Mouse (Mus musculus) ovary, postnatal 36 days (tissue): Measurements from ENCODE around the gene Islr.
"Not testable (repeated sequence)": the region's sequence is repeated elsewhere in the genome, so short reads cannot be mapped to it uniquely, and the experiment has no call there.

ENCODE experiments used
- DNase-seq: peaks from one replicate; pipeline ENCODE4 v3.0.0; 2022; ENCODE audit warnings: low spot score, mixed read lengths

The Islr gene

GRCm38 (mm10) chr9:58203516-58204447, at the start of gene Islr, which contains the start of gene Islr2:
TSS of gene Islr (minus strand) at chr9:58204306.
TSS of gene Islr2 (minus strand) at chr9:58204319.
- peak; percentile 65 for DNase-seq

- not testable (repeated sequence) for DNase-seq
Measured at GRCm38 (mm10) chr9:58253805-58254122, 49.7 kb upstream of the Islr start.

GRCm38 (mm10) chr9:58253033-58253804, 49.1 kb upstream of the Islr start, which contains the start of gene Stoml1:
TSS of gene Stoml1 (plus strand) at chr9:58253164.
- peak; percentile 93 for DNase-seq

- DNase-seq, result not testable (repeated sequence)
Measured at GRCm38 (mm10) chr9:58250730-58251129, 46.6 kb upstream of the Islr start.

- DNase-seq, result no peak
Measured at GRCm38 (mm10) chr9:58250322-58250721, 46.2 kb upstream of the Islr start.

- DNase-seq, result peak; percentile 74
Measured at GRCm38 (mm10) chr9:58249592-58250192, 45.6 kb upstream of the Islr start, which contains the start of gene Pml. TSS of gene Pml (minus strand) at chr9:58249786.

- DNase-seq, result no peak
Measured at GRCm38 (mm10) chr9:58248746-58249413, 44.8 kb upstream of the Islr start.

- peak; percentile 81 for DNase-seq
Measured at GRCm38 (mm10) chr9:58247064-58247759, 43.1 kb upstream of the Islr start.

- DNase-seq, result no peak
Measured at GRCm38 (mm10) chr9:58246083-58246591, 42.0 kb upstream of the Islr start.

GRCm38 (mm10) chr9:58243696-58244095, 39.6 kb upstream of the Islr start:
- no peak for DNase-seq

- no peak for DNase-seq
Measured at GRCm38 (mm10) chr9:58242696-58243095, 38.6 kb upstream of the Islr start.

GRCm38 (mm10) chr9:58241780-58242485, 37.8 kb upstream of the Islr start:
- peak; percentile 58 for DNase-seq

- DNase-seq, result no peak
Measured at GRCm38 (mm10) chr9:58234502-58235015, 30.5 kb upstream of the Islr start.

GRCm38 (mm10) chr9:58232374-58232773, 28.3 kb upstream of the Islr start:
- peak; percentile 2 for DNase-seq

- DNase-seq, result peak; percentile 1
Measured at GRCm38 (mm10) chr9:58231746-58232145, 27.6 kb upstream of the Islr start.

- DNase-seq, result no peak
Measured at GRCm38 (mm10) chr9:58228777-58229466, 24.8 kb upstream of the Islr start.

GRCm38 (mm10) chr9:58225915-58226913, 22.1 kb upstream of the Islr start:
- DNase-seq, result peak; percentile 39

- DNase-seq, result no peak
Measured at GRCm38 (mm10) chr9:58224356-58224755, 20.2 kb upstream of the Islr start.
